Mouse (Mus musculus) bone marrow, adult 2 months (tissue): Measurements from ENCODE around the gene Tenm4. TPM values are rescaled to one million over a fixed set of nuclear protein-coding genes. Genes with fewer than 3 reads are reported as not detected.

Source experiments
- H3K27ac ChIP-seq: fragments of 200-500 bp; 2 replicates; pipeline ENCODE4 v1.5.1; 2012; ENCODE audit warnings: low read depth, mild to moderate bottlenecking, control low read depth, inconsistent platforms, low read length; ENCODE audit not compliant: control insufficient read depth, poor library complexity, insufficient read depth
- H3K4me1 ChIP-seq: fragments of 200-500 bp; 2 replicates; pipeline ENCODE4 v1.6.1; 2011; ENCODE audit warnings: low read length; ENCODE audit not compliant: control insufficient read depth, insufficient read depth
- H3K4me3 ChIP-seq: fragments of 200-500 bp; replicated peaks from 2 replicates; pipeline ENCODE3; 2011; ENCODE audit warnings: mild to moderate bottlenecking, low read depth, low read length, control low read depth; ENCODE audit not compliant: control insufficient read depth
- CTCF ChIP-seq: fragments of 200-500 bp; IDR thresholded peaks from 2 replicates; pipeline ENCODE4 v1.5.1; 2011; ENCODE audit warnings: low read length, control low read depth; ENCODE audit not compliant: control insufficient read depth, insufficient read depth
- POLR2A ChIP-seq: fragments of 200-500 bp; IDR thresholded peaks from 2 replicates; pipeline ENCODE4 v1.6.1; 2011; ENCODE audit warnings: low read depth, mild to moderate bottlenecking, control low read depth, low read length, borderline replicate concordance; ENCODE audit not compliant: control insufficient read depth
- WGBS: fragments of 180-500 bp; shearing (Covaris S2); methylation state at CpG from one replicate; pipeline ENCODE4 v1.1.7; 2018; 5-methylcytosine and 5-hydroxymethylcytosine counted together
- polyA plus RNA-seq: library from polyadenylated mRNA; stranded (reverse); fragments of >200 nt; gene quantifications from 2 replicates; pipeline ENCODE4 v1.2.4, GENCODE M21; 2011; ENCODE audit warnings: low replicate concordance; ENCODE audit not compliant: missing spikeins, insufficient read depth, insufficient read length

Tenm4 gene
- polyA plus RNA-seq, 1 experiment = 1.3 TPM

DNA sequence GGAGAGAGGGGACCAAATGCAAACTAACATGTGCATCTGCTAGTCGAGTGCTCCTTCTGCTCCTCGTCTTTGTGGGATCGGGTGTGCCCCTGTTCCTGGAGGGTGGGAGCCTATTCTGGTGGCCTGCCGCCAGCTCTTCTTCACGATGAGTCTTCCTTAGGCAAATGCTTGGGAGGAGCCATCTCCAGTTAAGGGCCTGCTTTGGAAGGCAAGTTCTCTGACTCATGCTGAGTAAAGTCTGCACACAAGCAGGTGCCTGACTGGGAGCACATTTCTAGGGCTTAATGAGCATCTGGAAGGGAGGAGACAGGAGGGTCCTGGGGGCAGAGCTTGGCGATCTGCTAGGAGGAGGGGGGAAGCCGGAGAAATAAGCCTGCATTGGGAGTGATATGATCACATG, 350.9 kb downstream of the Tenm4 start:
- WGBS = 75% methylated on average over 7 of the region's 7 CpGs
- TF ChIP-seq POLR2A (no peak), CTCF (no peak)
- H3K4me1 ChIP-seq = no peaks in the 10 kb centered on the region
- no peak overlapping the region for H3K27ac ChIP-seq
- no peak overlapping the region for H3K4me3 ChIP-seq

DNA sequence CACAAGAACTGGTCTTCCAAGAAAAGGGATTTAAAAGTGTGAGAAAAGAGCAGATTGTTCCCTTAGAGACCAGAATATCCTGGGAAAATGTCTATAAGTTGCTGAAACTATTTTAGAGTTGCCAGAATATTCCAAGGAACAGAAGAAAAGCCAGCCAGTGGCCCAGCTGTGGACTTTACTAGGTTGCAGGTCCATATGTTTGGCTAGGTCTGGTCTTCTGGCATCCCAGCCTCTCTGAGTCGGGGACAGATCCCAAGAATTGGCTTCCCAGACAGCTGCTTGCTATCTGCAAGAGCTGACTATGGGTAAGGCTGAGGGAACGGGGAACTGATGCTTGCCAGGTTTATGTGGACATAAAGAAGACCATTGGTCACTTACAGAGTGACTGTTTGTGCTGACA, 352.6 kb downstream of the Tenm4 start:
- no peak for TF ChIP-seq CTCF
- no peak for TF ChIP-seq POLR2A
- H3K4me3 ChIP-seq = no peak overlapping the region
- no peak overlapping the region for H3K27ac ChIP-seq
- WGBS = 74% methylated on average over 2 of the region's 2 CpGs
- no peaks in the 10 kb centered on the region for H3K4me1 ChIP-seq

DNA sequence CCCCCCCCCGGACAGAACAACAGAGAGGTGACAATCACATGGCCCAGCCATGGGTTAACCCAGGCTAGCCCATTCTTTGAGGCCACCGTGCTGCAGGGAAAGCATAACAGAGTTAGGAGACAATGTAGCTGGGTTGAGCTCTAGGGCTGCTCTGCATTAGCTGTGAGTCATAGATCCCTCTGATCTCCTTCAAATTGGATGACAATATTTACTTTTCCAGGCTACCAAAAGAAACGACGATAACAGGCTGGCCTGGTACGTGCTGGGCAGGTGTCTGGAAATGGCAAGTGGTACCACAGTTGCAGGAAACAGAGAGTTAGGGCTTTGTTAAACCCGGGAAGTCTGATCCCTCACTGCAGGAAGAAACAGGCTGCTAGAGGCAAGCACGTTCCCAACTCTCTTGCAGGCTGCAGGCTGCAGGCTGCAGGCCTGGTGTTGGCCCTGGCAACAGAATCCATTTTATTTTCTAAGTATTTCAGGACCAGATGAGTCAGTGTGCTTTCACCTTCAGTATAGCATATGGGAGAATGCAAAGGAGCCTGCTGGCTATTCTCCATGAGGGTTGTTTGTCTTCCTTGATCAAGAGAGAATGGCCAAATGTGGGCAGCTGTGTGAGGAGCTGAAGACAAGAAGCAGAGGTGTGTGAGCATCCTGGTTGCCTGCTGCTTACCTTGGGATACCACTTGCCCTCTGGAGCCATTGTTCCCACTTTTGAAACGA, 353.6 kb downstream of the Tenm4 start:
- H3K27ac ChIP-seq = no peak overlapping the region
- H3K4me1 ChIP-seq = no peaks in the 10 kb centered on the region
- H3K4me3 ChIP-seq = no peak overlapping the region
- 65% methylated on average over 8 of the region's 8 CpGs for WGBS
- TF ChIP-seq CTCF (no peak), POLR2A (no peak)

DNA sequence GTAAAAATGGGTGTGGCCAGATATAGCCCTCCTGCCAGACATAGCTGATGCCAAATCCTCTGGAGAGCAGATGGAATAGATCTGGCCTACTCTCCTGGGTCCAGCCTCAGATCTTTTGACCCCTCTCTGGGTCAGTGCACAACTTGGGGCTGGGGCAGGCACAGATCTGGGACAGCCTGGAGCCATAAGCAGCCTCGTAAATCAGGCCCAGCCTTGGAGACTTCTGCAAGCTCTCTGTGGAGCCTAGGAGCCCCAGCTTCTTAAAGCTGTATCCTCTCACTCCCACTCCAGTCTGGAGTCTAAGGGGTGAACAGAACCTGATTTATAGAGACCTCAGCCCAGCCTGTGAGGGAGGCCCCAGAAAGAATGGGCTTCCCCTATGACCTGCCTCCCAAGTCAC, 354.3 kb downstream of the Tenm4 start:
- Histone ChIP-seq H3K4me3 (no peak overlapping the region), H3K27ac (no peak overlapping the region), H3K4me1 (no peaks in the 10 kb centered on the region)
- 83% methylated on average over 1 of the region's 1 CpGs for WGBS
- TF ChIP-seq CTCF (no peak), POLR2A (no peak)

- no peak for TF ChIP-seq POLR2A
- TF ChIP-seq CTCF = no peak
- H3K4me1 ChIP-seq = no peaks in the 10 kb centered on the region
- no peak overlapping the region for H3K4me3 ChIP-seq
- 82% methylated on average over 10 of the region's 10 CpGs for WGBS
- H3K27ac ChIP-seq = no peak overlapping the region
Observed at GRCm38 (mm10) chr7:96530571-96531426, 359.8 kb downstream of the Tenm4 start.

DNA sequence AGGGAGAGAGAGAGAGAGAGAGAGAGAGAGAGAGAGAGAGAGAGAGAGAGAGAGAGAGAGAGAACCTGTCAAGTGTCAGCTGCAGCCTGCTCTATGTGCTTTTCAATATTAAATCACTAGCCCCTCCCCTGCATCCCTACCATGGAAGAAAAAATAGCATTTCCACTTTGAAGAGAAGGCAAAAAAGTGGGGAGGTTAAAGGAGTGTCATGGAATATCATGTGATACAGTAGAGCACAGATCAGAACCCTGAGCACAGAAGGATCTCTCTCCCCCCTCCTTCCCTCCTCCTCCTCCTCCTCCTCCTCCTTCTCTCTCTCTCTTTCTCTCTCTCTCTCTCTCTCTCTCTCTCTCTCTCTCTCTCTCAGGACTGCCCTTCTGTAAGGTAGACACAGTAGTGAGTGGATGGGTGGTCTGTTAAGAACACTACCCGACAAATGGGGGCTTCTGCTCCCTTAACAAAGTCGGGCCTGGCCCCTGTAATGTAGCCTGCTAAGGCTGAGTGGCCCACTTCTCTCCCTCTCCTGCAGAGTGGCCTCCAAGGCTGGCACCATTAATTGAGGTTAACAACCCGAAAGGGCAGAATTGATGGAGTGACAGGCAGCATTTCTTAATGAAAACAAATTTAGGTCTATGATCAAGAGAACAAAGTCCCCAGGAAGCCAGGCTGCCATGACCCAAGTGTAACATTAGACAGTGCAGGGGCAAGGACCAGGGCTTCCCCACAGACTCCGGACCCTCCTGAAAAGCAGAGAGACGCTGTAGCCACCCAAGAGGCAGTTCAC, 361.1 kb downstream of the Tenm4 start:
- TF ChIP-seq POLR2A = no peak
- TF ChIP-seq CTCF = no peak
- WGBS = 62% methylated on average over 5 of the region's 5 CpGs
- H3K27ac ChIP-seq = no peak overlapping the region
- H3K4me1 ChIP-seq = no peaks in the 10 kb centered on the region
- H3K4me3 ChIP-seq = no peak overlapping the region

- Histone ChIP-seq H3K27ac (no peak overlapping the region), H3K4me3 (no peak overlapping the region), H3K4me1 (no peaks in the 10 kb centered on the region)
- TF ChIP-seq CTCF (no peak), POLR2A (no peak)
- WGBS = 81% methylated on average over 5 of the region's 5 CpGs
Observed at GRCm38 (mm10) chr7:96532804-96533400, 361.9 kb downstream of the Tenm4 start.
